Mouse (Mus musculus) right cerebral cortex, adult 2 months (tissue): ENCODE results near the gene Lta.

Experiments used
- DNase-seq, 2 experiments: peaks; one replicate each; pipeline ENCODE4 v3.0.0; 2021 to 2022; ENCODE audit warnings: low spot score in 2 of 2

Lta gene

GRCm38 (mm10) chr17:35185639-35186611, 19.2 kb downstream of the Lta start:
- DNase-seq: peak in 1 of 2 experiments; percentile 55

GRCm38 (mm10) chr17:35180093-35180492, 25.1 kb downstream of the Lta start:
- DNase-seq: no peak

GRCm38 (mm10) chr17:35178528-35178927, 26.6 kb downstream of the Lta start:
- peak in 1 of 2 experiments; percentile 65 for DNase-seq

- no peak for DNase-seq
Observed at GRCm38 (mm10) chr17:35175968-35176367, 29.2 kb downstream of the Lta start, which contains the start of gene Aif1. TSS of gene Aif1 (minus strand) at chr17:35176068.

- no peak for DNase-seq
Observed at GRCm38 (mm10) chr17:35175382-35175781, 29.8 kb downstream of the Lta start.

- DNase-seq: no peak
Observed at GRCm38 (mm10) chr17:35174201-35174977, 30.8 kb downstream of the Lta start.

GRCm38 (mm10) chr17:35173329-35173728, 31.8 kb downstream of the Lta start:
- DNase-seq: no peak

GRCm38 (mm10) chr17:35172445-35173234, 32.5 kb downstream of the Lta start:
- DNase-seq: peak in 1 of 2 experiments; percentile 62

- no peak for DNase-seq
Observed at GRCm38 (mm10) chr17:35168541-35169207, 36.5 kb downstream of the Lta start.

GRCm38 (mm10) chr17:35167794-35168193, 37.4 kb downstream of the Lta start:
- DNase-seq: peak in 1 of 2 experiments; percentile 53

- peak; percentile 72 to 74 for DNase-seq
Observed at GRCm38 (mm10) chr17:35166352-35167035, 38.7 kb downstream of the Lta start.

- no peak for DNase-seq
Observed at GRCm38 (mm10) chr17:35165451-35166155, 39.5 kb downstream of the Lta start.

GRCm38 (mm10) chr17:35164568-35165450, 40.3 kb downstream of the Lta start, which contains the start of gene Prrc2a:
TSS of gene Prrc2a (minus strand) at chr17:35164897.
- DNase-seq: peak; percentile 99

- DNase-seq: no peak
Observed at GRCm38 (mm10) chr17:35164218-35164567, 41.0 kb downstream of the Lta start.

- DNase-seq: no peak
Observed at GRCm38 (mm10) chr17:35163326-35164081, 41.6 kb downstream of the Lta start.

GRCm38 (mm10) chr17:35162730-35163129, 42.4 kb downstream of the Lta start:
- no peak for DNase-seq

- no peak for DNase-seq
Observed at GRCm38 (mm10) chr17:35162121-35162520, 43.0 kb downstream of the Lta start.

- DNase-seq: no peak
Observed at GRCm38 (mm10) chr17:35161421-35161820, 43.7 kb downstream of the Lta start.
